Mouse (Mus musculus) spleen, embryonic (tissue): Measurements from ENCODE around the gene Morf4l2.
"Not testable (repeated sequence)": the region's sequence is repeated elsewhere in the genome, so short reads cannot be mapped to it uniquely, and the experiment has no call there.

Experiments
- CTCF ChIA-PET: fragments of 350-600 bp; sonication (Branson Sonifier 250); formaldehyde crosslinking; loops from one replicate; lab custom pipeline; 2022; lab: Charles Lee

The Morf4l2 gene

DNA sequence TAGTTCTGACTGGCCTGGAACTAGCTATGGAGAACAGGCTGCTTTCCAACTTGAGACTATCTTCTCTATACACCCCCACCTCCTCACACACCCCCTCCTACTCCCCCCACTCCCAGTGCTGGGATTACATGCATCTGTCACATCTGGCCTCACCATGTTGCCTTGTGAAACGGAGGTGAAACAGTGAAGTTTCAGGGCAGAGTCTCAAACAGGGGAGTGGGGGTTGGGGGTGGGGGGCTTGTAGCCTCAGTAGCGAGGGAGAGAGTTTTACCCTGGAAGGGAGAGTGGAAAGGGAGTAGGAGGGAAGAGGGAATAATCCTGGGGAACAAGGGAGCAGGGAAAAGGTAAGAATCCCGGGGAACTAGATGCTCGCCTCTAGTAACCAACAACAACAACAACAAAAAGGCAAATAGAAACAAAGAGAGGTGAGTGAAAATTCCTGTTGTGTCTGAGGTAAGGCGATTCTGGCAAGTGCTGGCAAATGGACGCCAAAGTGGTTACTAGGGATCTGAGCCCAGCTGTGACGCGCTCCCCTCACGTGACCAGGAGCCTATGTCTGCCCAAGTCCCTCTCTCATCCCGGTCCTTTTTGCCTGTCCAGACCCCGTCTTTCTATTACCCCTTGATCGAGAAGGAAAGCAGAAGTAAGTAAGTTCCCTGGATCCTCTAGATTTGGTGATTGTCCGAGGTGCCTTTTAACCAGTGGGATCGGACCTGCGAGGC is 35.9 kb downstream of the Morf4l2 start, which contains the start of gene Tceal1:
Gene Tceal1 (plus strand): TSS at position 537 of the 722 bp plus-strand sequence.
- CTCF ChIA-PET: no interaction called here

DNA sequence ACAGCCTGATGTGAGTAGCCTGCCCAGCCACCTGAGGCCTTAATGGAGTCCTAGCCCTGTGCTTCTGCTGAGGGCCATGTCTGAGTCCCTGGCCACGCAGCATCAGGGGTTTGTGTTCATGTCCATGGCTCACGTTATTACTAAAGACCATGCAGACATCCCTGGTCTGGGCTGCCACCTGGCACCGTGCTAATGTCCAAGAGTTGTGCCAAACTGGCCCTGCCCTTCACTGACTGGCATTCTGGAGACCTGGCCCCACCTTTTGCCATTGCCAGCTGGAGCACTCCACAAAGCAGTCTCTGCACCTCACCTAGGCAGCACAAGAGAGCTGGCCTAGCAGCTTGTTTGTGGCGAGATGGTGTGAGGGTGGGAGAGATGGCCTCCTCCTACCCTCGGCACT is 50.3 kb downstream of the Morf4l2 start:
- CTCF ChIA-PET: no interaction called here

GRCm38 (mm10) chrX:136692294-136692675 is 51.2 kb downstream of the Morf4l2 start:
- CTCF ChIA-PET: no interaction called here

DNA sequence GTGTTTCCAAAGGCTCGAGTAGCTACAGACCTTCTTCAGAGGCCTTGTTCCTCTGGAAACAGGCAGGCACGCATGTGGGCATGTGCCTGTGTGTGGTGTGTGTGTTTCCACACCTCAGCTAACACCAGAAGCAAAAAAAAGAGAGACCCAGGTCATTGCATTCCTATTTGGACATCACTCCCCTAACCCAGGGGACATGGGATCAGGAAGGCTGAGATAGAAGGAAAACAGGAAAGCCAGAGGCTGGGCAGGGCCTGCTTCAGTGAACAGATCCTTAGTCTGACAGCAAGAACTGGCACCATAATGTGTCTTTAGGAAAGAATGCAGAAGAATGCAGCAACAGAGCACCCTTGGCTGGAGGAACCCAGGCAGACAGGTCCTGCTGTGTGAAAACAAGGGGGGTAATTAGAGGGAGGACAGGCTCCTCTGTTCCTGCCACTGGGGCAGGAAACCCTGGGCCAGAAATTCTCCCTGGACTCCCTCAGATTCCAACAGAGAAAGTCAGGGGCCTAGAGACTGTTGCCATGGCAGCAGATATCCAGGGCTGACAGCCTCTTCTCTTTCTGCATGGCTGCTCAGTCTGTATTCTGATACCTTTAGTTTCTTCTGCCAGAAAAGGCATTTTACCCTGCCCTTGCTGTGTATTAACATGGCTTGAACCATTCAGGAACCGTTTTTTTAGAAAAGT is 51.7 kb downstream of the Morf4l2 start:
- CTCF ChIA-PET: not testable (repeated sequence)
